Mouse (Mus musculus) CH12.LX (cell line): ENCODE measurements at regions not wholly inside any gene's neighbourhood (a gene's known extent, or its start where the extent isn't known, plus 50 kb on each side); places are given as distances from the start of the nearest gene placed in this dataset.

Source experiments
- DNase-seq: peaks from one replicate; pipeline ENCODE4 v3.0.0-alpha.2; 2013; ENCODE audit errors: extremely low read depth
- H3K27ac ChIP-seq: 2 replicates; pipeline ENCODE4 v1.5.1; 2012; ENCODE audit warnings: low read depth, mild to moderate bottlenecking, control low read depth, moderate library complexity; ENCODE audit not compliant: insufficient read depth
- H3K27me3 ChIP-seq: replicated peaks from 2 replicates; pipeline ENCODE3; 2012; ENCODE audit warnings: inconsistent platforms
- H3K36me3 ChIP-seq, 2 experiments: replicated peaks in 1 of 2; 2 replicates each; pipeline versions ENCODE3 to v1.6.1; 2012; ENCODE audit warnings: inconsistent platforms in 1 of 2, low read length in 1 of 2, mild to moderate bottlenecking in 1 of 2, mixed read lengths in 1 of 2, moderate library complexity in 1 of 2; ENCODE audit not compliant: control insufficient read depth in 1 of 2, insufficient read depth in 1 of 2
- H3K4me1 ChIP-seq, 2 experiments: 2 replicates each; pipeline ENCODE4 v1.6.1; 2012; ENCODE audit warnings: inconsistent platforms in 1 of 2, moderate library complexity in 1 of 2; ENCODE audit not compliant: insufficient read depth in 2 of 2, control insufficient read depth in 1 of 2
- H3K4me2 ChIP-seq: 2 replicates; pipeline ENCODE4 v1.6.1; 2012; ENCODE audit warnings: low read depth, mild to moderate bottlenecking, control low read depth; ENCODE audit not compliant: poor library complexity, insufficient read depth, severe bottlenecking
- H3K4me3 ChIP-seq, 3 experiments: fragments of 150-350 bp in 1 of 3; sonication (generic) in 1 of 3; replicated peaks in 1 of 3; 2 replicates each; pipeline versions ENCODE3 to v1.5.1; 2011 to 2012; ENCODE audit warnings: low read depth in 2 of 3, low read length in 2 of 3, mild to moderate bottlenecking in 2 of 3, moderate library complexity in 2 of 3, control low read depth in 1 of 3, improper control_type of control experiment in 1 of 3, inconsistent platforms in 1 of 3, mixed read lengths in 1 of 3; ENCODE audit not compliant: poor library complexity in 1 of 3
- H3K79me2 ChIP-seq: replicated peaks from 2 replicates; pipeline ENCODE4 v1.6.1; 2012; ENCODE audit warnings: mild to moderate bottlenecking, moderate library complexity; ENCODE audit not compliant: control insufficient read depth, poor library complexity, insufficient read depth, severe bottlenecking; ENCODE audit errors: extremely low read depth
- H3K9ac ChIP-seq: 2 replicates; pipeline ENCODE4 v1.6.1; 2012; ENCODE audit warnings: low read depth, mild to moderate bottlenecking, control low read depth, moderate library complexity; ENCODE audit not compliant: insufficient read depth
- H3K9me3 ChIP-seq: replicated peaks from 2 replicates; pipeline ENCODE3; 2012; ENCODE audit warnings: low read length, inconsistent platforms, mixed read lengths
- BHLHE40 ChIP-seq: IDR thresholded peaks from 2 replicates; pipeline ENCODE4 v1.6.1; 2011; ENCODE audit warnings: mild to moderate bottlenecking, low read depth, low read length, improper control_type of control experiment
- CHD1 ChIP-seq: IDR thresholded peaks from 2 replicates; pipeline ENCODE4 v1.6.1; 2012; ENCODE audit warnings: low read depth, low read length, improper control_type of control experiment, inconsistent platforms
- CHD2 ChIP-seq: IDR thresholded peaks from 2 replicates; pipeline ENCODE4 v1.6.1; 2011; ENCODE audit warnings: low read length, improper control_type of control experiment
- E2F4 ChIP-seq: IDR thresholded peaks from 2 replicates; pipeline ENCODE4 v1.6.1; 2011; ENCODE audit warnings: low read depth, low read length, improper control_type of control experiment; ENCODE audit not compliant: insufficient replicate concordance
- GABPA ChIP-seq: IDR thresholded peaks from 2 replicates; pipeline ENCODE4 v1.6.1; 2012; ENCODE audit warnings: low read depth, low read length, improper control_type of control experiment, inconsistent platforms; ENCODE audit not compliant: insufficient replicate concordance
- HCFC1 ChIP-seq: IDR thresholded peaks from 2 replicates; pipeline ENCODE4 v1.6.1; 2012; ENCODE audit warnings: low read depth, mild to moderate bottlenecking, inconsistent platforms, low read length, improper control_type of control experiment
- IRF4 ChIP-seq: IDR thresholded peaks from 2 replicates; pipeline ENCODE4 v1.6.1; 2014; ENCODE audit warnings: low read depth, mild to moderate bottlenecking, inconsistent platforms, low read length, improper control_type of control experiment
- JUN ChIP-seq: IDR thresholded peaks from 2 replicates; pipeline ENCODE4 v1.6.1; 2011; ENCODE audit warnings: low read depth, mild to moderate bottlenecking, low read length, improper control_type of control experiment, moderate library complexity; ENCODE audit not compliant: insufficient read depth
- KAT2A ChIP-seq: IDR thresholded peaks from 2 replicates; pipeline ENCODE4 v1.6.1; 2012; ENCODE audit warnings: low read length, improper control_type of control experiment, inconsistent platforms; ENCODE audit not compliant: insufficient replicate concordance
- MAFK ChIP-seq: IDR thresholded peaks from 2 replicates; pipeline ENCODE4 v1.6.1; 2011; ENCODE audit warnings: low read length, improper control_type of control experiment; ENCODE audit not compliant: insufficient replicate concordance
- MAZ ChIP-seq: IDR thresholded peaks from 2 replicates; pipeline ENCODE4 v1.6.1; 2012; ENCODE audit warnings: low read depth, mild to moderate bottlenecking, inconsistent platforms, low read length, improper control_type of control experiment, moderate library complexity
- NRF1 ChIP-seq: IDR thresholded peaks from 2 replicates; pipeline ENCODE4 v1.6.1; 2014; ENCODE audit warnings: low read depth, mild to moderate bottlenecking, inconsistent platforms, low read length, improper control_type of control experiment, moderate library complexity
- PAX5 ChIP-seq: IDR thresholded peaks from 2 replicates; pipeline ENCODE4 v1.6.1; 2012; ENCODE audit warnings: low read length, inconsistent platforms, mixed read lengths
- POLR2AphosphoS2 ChIP-seq: IDR thresholded peaks from 2 replicates; pipeline ENCODE4 v1.6.1; 2011; ENCODE audit warnings: low read depth, low read length, improper control_type of control experiment
- TCF12 ChIP-seq: IDR thresholded peaks from 2 replicates; pipeline ENCODE4 v1.6.1; 2014; ENCODE audit warnings: low read depth, mild to moderate bottlenecking, inconsistent platforms, low read length, improper control_type of control experiment
- UBTF ChIP-seq: IDR thresholded peaks from 2 replicates; pipeline ENCODE4 v1.6.1; 2012; ENCODE audit warnings: low read depth, mild to moderate bottlenecking, inconsistent platforms, low read length, improper control_type of control experiment, moderate library complexity
- USF1 ChIP-seq: IDR thresholded peaks from 2 replicates; pipeline ENCODE4 v1.6.1; 2014; ENCODE audit warnings: low read depth, mild to moderate bottlenecking, inconsistent platforms, low read length, improper control_type of control experiment
- ZNF384 ChIP-seq: IDR thresholded peaks from 2 replicates; pipeline ENCODE4 v1.6.1; 2012; ENCODE audit warnings: low read depth, low read length, improper control_type of control experiment, inconsistent platforms
- dilution Hi-C: fragments of 300-500 bp; cut with MboI; formaldehyde crosslinking; loops from 2 replicates; pipeline ENCODE4 v1.14.3; 2020; ENCODE audit warnings: low sequenced_read_pairs; ENCODE audit not compliant: extremely low pct_unique_long_range_greater_than_20kb, extremely low pct_ligation_motif_present
- in situ Hi-C: fragments of 300-500 bp; cut with MboI; formaldehyde crosslinking; loops from 3 replicates; pipeline ENCODE4 v1.14.3; 2019; ENCODE audit warnings: low sequenced_read_pairs, low pct_ligation_motif_present, low pct_unique_long_range_greater_than_20kb, mixed read lengths

DNA sequence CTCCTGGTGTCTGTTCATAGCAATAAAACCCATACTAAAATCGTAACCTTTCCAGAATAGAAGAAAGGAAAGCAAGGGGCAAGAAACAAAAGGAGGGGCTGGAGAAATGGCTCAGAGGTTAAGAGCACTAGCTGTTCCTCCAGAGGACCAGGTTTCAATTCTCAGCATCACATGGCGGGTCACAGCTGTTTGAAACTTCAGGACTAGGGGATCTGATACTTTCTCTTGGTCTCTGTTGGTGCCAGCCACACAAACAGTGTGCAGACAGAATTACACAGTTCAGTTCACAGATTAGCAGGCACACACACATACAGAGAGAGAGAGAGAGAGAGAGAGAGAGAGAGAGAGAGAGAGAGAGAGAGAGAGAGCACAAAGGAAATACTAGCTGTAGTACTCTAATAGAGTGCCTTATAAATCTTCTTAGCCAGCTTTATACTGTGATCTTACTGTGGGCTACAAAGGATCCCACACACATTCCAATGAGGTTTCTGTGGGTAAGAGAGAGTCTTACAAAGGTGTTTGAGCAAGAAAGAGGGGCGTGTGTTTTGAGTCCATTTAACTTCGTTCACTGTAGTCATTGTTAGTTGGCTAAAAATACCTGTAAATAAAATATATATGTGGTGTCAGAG is 89.2 kb upstream of the Cops8 start:
- Histone ChIP-seq H3K4me1 (no peaks in the 10 kb centered on the region), H3K9me3 (peaks cover 5% of the 10 kb centered on the region), H3K4me3 (no peak overlapping the region), H3K27ac (no peak overlapping the region), H3K4me2 (no peak overlapping the region), H3K36me3 (no peaks in the 10 kb centered on the region), H3K79me2 (no peaks in the 10 kb centered on the region), H3K9ac (no peak overlapping the region), H3K27me3 (no peaks in the 10 kb centered on the region)
- dilution Hi-C loops: no loop called here
- DNase-seq: no peak
- no peak for TF ChIP-seq NRF1
- in situ Hi-C loops: no loop called here

DNA sequence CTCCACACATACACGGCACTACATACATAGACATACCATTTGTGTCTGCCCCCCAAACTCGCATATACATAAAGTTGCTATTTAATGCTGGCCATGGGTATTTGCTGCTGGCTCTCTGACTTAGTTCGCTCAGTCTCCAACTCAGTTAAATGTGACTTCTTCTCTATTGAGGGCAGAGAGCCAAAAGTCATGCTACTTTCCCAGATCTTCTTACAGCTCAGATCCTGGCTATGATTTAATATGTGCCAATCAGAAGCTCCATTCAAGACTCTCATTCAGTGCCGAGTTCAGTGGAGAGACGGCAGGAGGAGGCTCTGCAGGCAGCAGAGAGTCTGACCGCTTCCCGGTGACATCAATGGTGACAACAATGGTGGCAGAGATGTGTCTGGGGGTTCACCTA is 88.6 kb upstream of the Cops8 start:
- in situ Hi-C loops: no loop called here
- no peaks in the 10 kb centered on the region for H3K27me3 ChIP-seq

DNA sequence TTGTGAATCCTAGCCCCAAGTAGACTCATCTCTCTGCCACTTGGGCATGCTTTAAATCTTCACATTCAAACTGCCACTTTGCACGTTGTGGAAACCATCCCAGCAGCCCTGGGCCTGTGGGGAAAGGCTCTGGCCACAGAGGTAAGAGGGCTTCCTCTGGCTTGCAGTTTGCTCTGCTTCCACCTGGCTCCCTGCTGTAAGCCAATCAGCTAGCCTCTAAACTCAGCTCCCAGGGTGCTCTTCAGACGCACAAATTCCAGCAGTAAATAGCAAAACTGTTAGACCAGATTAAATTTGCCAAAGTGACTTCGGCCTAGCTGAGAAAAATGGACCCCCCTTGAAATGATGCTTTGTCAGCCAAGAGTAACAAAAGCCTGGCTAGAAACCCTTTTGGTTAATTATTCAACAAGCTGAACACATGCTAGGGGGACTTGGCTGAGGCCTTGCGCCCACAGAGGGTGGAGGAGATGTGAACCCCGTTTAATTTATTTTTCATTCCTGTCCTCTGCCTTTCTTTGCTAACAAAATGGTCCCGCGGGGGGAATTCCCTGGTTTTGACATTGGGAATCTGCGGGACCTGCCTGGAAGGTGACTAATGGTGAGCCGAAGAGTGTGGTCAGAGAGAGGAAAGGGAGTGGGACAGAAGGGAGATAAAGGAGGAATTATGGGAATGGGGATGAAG is 84.1 kb upstream of the Cops8 start:
- Histone ChIP-seq H3K4me1 (no peaks in the 10 kb centered on the region), H3K27ac (no peak overlapping the region), H3K9me3 (no peaks in the 10 kb centered on the region), H3K4me3 (no peak overlapping the region), H3K79me2 (no peaks in the 10 kb centered on the region), H3K36me3 (no peaks in the 10 kb centered on the region), H3K9ac (no peak overlapping the region), H3K4me2 (no peak overlapping the region), H3K27me3 (no peaks in the 10 kb centered on the region)
- in situ Hi-C loops: no loop called here
- dilution Hi-C loops: no loop called here
- no peak for TF ChIP-seq ZNF384
- TF ChIP-seq KAT2A: no peak
- TF ChIP-seq HCFC1: no peak
- TF ChIP-seq PAX5: no peak
- no peak for TF ChIP-seq E2F4
- no peak for TF ChIP-seq JUN
- no peak for TF ChIP-seq CHD2
- DNase-seq: no peak

More for the DNA sequence above, 88.6 kb upstream of the Cops8 start:
- dilution Hi-C loops: no loop called here
- Histone ChIP-seq H3K79me2 (no peaks in the 10 kb centered on the region), H3K4me1 (no peaks in the 10 kb centered on the region), H3K9ac (no peak overlapping the region), H3K4me2 (no peak overlapping the region), H3K4me3 (no peak overlapping the region), H3K9me3 (peaks cover 5% of the 10 kb centered on the region), H3K27ac (no peak overlapping the region), H3K36me3 (no peaks in the 10 kb centered on the region)
- no peak for DNase-seq
- TF ChIP-seq MAZ (no peak), IRF4 (no peak), USF1 (no peak), NRF1 (no peak), CHD1 (no peak), MAFK (no peak), POLR2AphosphoS2 (no peak), BHLHE40 (no peak), JUN (no peak), KAT2A (no peak), UBTF (no peak), CHD2 (no peak), GABPA (no peak), TCF12 (no peak)
